Mouse (Mus musculus): ENCODE measurements around the gene Lsm14a. TPM values are rescaled to one million over a fixed set of nuclear protein-coding genes. Genes with fewer than 3 reads are reported as not detected.
A peak's percentile ranks its signal among the peaks of the same experiment; 100 is the strongest.

The Lsm14a gene
- total and polyA plus RNA-seq, 2 experiments from 2014 or later = 39.0 to 41.8 TPM

GRCm38 (mm10) chr7:34400070-34400469 lies 7.0 kb upstream of the Lsm14a start:
- H3K27ac ChIP-seq (ENCODE audit: low read depth, low read length) = no peak overlapping the region
- DNase-seq (ENCODE audit: low spot score) (no peak), ATAC-seq (ENCODE audit: low FRiP score) (no peak)
- TF ChIP-seq CTCF (IDR thresholded peaks at IDR 0.05) = peak; percentile 12; the same call in 1 of the 2 replicates
- no peaks in the 10 kb centered on the region for H3K27me3 ChIP-seq (ENCODE audit: insufficient read depth, low read length)
- no peaks in the 10 kb centered on the region for H3K4me1 ChIP-seq (ENCODE audit: insufficient read depth, low read length)
- H3K9me3 ChIP-seq (ENCODE audit: low read length) = no peaks in the 10 kb centered on the region
- H3K4me3 ChIP-seq (ENCODE audit: low read depth, low read length) = no peak overlapping the region
- H3K4me2 ChIP-seq (ENCODE audit: low read depth, low read length, poor library complexity, severe bottlenecking) = no peak overlapping the region
- 55% methylated on average over 3 of the region's 4 CpGs for WGBS
- no peak overlapping the region for H3K9ac ChIP-seq (replicated peaks; ENCODE audit: low read length, poor library complexity, severe bottlenecking)
- no peaks in the 10 kb centered on the region for H3K36me3 ChIP-seq (ENCODE audit: insufficient read depth, low read length)

- Histone ChIP-seq H3K9ac (replicated peaks; ENCODE audit: low read length, poor library complexity, severe bottlenecking) (no peak overlapping the region), H3K4me1 (ENCODE audit: insufficient read depth, low read length) (no peaks in the 10 kb centered on the region), H3K36me3 (ENCODE audit: insufficient read depth, low read length) (no peaks in the 10 kb centered on the region), H3K4me2 (ENCODE audit: low read depth, low read length, poor library complexity, severe bottlenecking) (no peak overlapping the region), H3K9me3 (ENCODE audit: low read length) (no peaks in the 10 kb centered on the region), H3K4me3 (ENCODE audit: low read depth, low read length) (no peak overlapping the region), H3K27ac (ENCODE audit: low read depth, low read length) (no peak overlapping the region), H3K27me3 (ENCODE audit: insufficient read depth, low read length) (no peaks in the 10 kb centered on the region)
- DNase-seq (ENCODE audit: low spot score) = no peak
- WGBS = 73% methylated on average over 5 of the region's 5 CpGs
- TF ChIP-seq CTCF (IDR thresholded peaks at IDR 0.05) = 0 out of 2 replicates have a peak, but pooled peaks have one; percentile 17
- ATAC-seq (ENCODE audit: low FRiP score) = no peak
Measured at GRCm38 (mm10) chr7:34398831-34399230, 5.7 kb upstream of the Lsm14a start.

- Histone ChIP-seq H3K9ac (replicated peaks; ENCODE audit: low read length, poor library complexity, severe bottlenecking) (no peak overlapping the region), H3K27me3 (ENCODE audit: insufficient read depth, low read length) (no peaks in the 10 kb centered on the region), H3K4me1 (ENCODE audit: insufficient read depth, low read length) (no peaks in the 10 kb centered on the region), H3K4me3 (ENCODE audit: low read depth, low read length) (no peak overlapping the region), H3K27ac (ENCODE audit: low read depth, low read length) (no peak overlapping the region), H3K4me2 (ENCODE audit: low read depth, low read length, poor library complexity, severe bottlenecking) (no peak overlapping the region), H3K36me3 (ENCODE audit: insufficient read depth, low read length) (no peaks in the 10 kb centered on the region), H3K9me3 (ENCODE audit: low read length) (no peaks in the 10 kb centered on the region)
- no peak for ATAC-seq (ENCODE audit: low FRiP score)
- DNase-seq (ENCODE audit: low spot score) = no peak
- TF ChIP-seq CTCF (IDR thresholded peaks at IDR 0.05) = no peak
- WGBS = 85% methylated on average over 3 of the region's 3 CpGs
Measured at GRCm38 (mm10) chr7:34396791-34397190, 3.7 kb upstream of the Lsm14a start.

- Histone ChIP-seq H3K27ac (ENCODE audit: low read depth, low read length) (no peak overlapping the region), H3K36me3 (ENCODE audit: insufficient read depth, low read length) (no peaks in the 10 kb centered on the region), H3K4me3 (ENCODE audit: low read depth, low read length) (no peak overlapping the region), H3K4me2 (ENCODE audit: low read depth, low read length, poor library complexity, severe bottlenecking) (no peak overlapping the region), H3K4me1 (ENCODE audit: insufficient read depth, low read length) (peaks cover 2% of the 10 kb centered on the region; the same call in 1 of the 2 replicates), H3K27me3 (ENCODE audit: insufficient read depth, low read length) (no peaks in the 10 kb centered on the region), H3K9me3 (ENCODE audit: low read length) (no peaks in the 10 kb centered on the region), H3K9ac (replicated peaks; ENCODE audit: low read length, poor library complexity, severe bottlenecking) (no peak overlapping the region)
- TF ChIP-seq CTCF (IDR thresholded peaks at IDR 0.05) = no peak
- no peak for DNase-seq (ENCODE audit: low spot score)
- no peak for ATAC-seq (ENCODE audit: low FRiP score)
- WGBS = 81% methylated on average over 6 of the region's 6 CpGs
Measured at GRCm38 (mm10) chr7:34395761-34396160, 2.6 kb upstream of the Lsm14a start.

GRCm38 (mm10) chr7:34394636-34395035 lies 1.5 kb upstream of the Lsm14a start:
- H3K27me3 ChIP-seq (ENCODE audit: insufficient read depth, low read length) = no peaks in the 10 kb centered on the region
- TF ChIP-seq CTCF (IDR thresholded peaks at IDR 0.05) = peak; percentile 11; the same call in 1 of the 2 replicates
- no peak overlapping the region for H3K4me3 ChIP-seq (ENCODE audit: low read depth, low read length)
- WGBS = 76% methylated on average over 5 of the region's 5 CpGs
- H3K9me3 ChIP-seq (ENCODE audit: low read length) = no peaks in the 10 kb centered on the region
- no peak for DNase-seq (ENCODE audit: low spot score)
- H3K9ac ChIP-seq (replicated peaks; ENCODE audit: low read length, poor library complexity, severe bottlenecking) = no peak overlapping the region
- H3K4me2 ChIP-seq (ENCODE audit: low read depth, low read length, poor library complexity, severe bottlenecking) = no peak overlapping the region
- H3K27ac ChIP-seq (ENCODE audit: low read depth, low read length) = no peak overlapping the region
- H3K36me3 ChIP-seq (ENCODE audit: insufficient read depth, low read length) = no peaks in the 10 kb centered on the region
- ATAC-seq (ENCODE audit: low FRiP score) = no peak
- H3K4me1 ChIP-seq (ENCODE audit: insufficient read depth, low read length) = peaks cover 6% of the 10 kb centered on the region; the same call in 1 of the 2 replicates

GRCm38 (mm10) chr7:34394091-34394490 lies 976 bp upstream of the Lsm14a start:
- DNase-seq (ENCODE audit: low spot score) = peak; percentile 25
- H3K27me3 ChIP-seq (ENCODE audit: insufficient read depth, low read length) = no peaks in the 10 kb centered on the region
- H3K9me3 ChIP-seq (ENCODE audit: low read length) = no peaks in the 10 kb centered on the region
- TF ChIP-seq CTCF (IDR thresholded peaks at IDR 0.05) = no peak
- no peak overlapping the region for H3K27ac ChIP-seq (ENCODE audit: low read depth, low read length)
- no peak overlapping the region for H3K4me3 ChIP-seq (ENCODE audit: low read depth, low read length)
- H3K4me2 ChIP-seq (ENCODE audit: low read depth, low read length, poor library complexity, severe bottlenecking) = no peak overlapping the region
- peaks cover 6% of the 10 kb centered on the region; the same call in 1 of the 2 replicates for H3K4me1 ChIP-seq (ENCODE audit: insufficient read depth, low read length)
- ATAC-seq (ENCODE audit: low FRiP score) = no peak
- no peak overlapping the region for H3K9ac ChIP-seq (replicated peaks; ENCODE audit: low read length, poor library complexity, severe bottlenecking)
- 71% methylated on average over 2 of the region's 2 CpGs for WGBS
- H3K36me3 ChIP-seq (ENCODE audit: insufficient read depth, low read length) = no peaks in the 10 kb centered on the region
